ENCODE assay signal across 8 mouse cellular contexts in the genomic region with DNA sequence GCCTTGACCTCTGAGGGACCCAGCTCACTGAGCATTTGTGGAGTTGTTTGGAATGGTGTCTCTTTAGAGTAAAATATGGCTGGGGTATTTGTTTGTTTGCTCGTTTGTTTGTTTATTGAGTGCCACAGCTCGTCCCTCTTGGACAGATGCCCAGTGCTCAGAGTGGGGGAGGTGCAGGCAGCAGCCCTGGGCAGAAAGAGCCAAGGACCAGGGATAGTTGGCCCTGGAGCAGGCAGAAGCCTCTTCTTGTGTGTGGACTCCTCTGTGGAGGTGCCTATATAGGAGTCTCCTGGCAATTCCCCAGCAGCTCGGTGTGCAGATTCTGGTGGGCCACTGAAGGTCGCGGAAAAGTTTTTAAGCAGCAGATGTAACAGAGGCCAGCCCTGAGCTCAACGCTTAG.
DNase-seq lines count a peak whose midpoint lies in the region; ATAC-seq lines count a peak whose summit lies in the region.

No protein-coding gene starts in this region.

- H3K27me3 ChIP-seq in heart, embryonic 14.5 days (ENCODE audit: control insufficient read depth, insufficient read depth, low read length) = peaks cover 7% of the 10 kb centered on the region; the same call in 1 of the 2 replicates

- peak overlapping the region; percentile 99 for H3K4me2 ChIP-seq in heart, embryonic 14.5 days (ENCODE audit: low read length)

- H3K27ac ChIP-seq in heart, embryonic 14.5 days (replicated peaks in 1 of 2; ENCODE audit: control insufficient read depth in 1 of 2, insufficient read depth in 1 of 2, low read depth in 2 of 2, low read length in 2 of 2) = no peak overlapping the region

- H3K36me3 ChIP-seq in heart, embryonic 14.5 days (ENCODE audit: control insufficient read depth, insufficient read depth, low read length) = no peaks in the 10 kb centered on the region

- DNase-seq in layer of hippocampus, adult 11-12 months (ENCODE audit: low spot score) = peak; percentile 46
- no peak for DNase-seq in layer of hippocampus, adult 9-10 months (ENCODE audit: low spot score)
- peak; percentile 76 for DNase-seq in cerebellum, adult 9-10 months
- DNase-seq in kidney, postnatal 10 days = peak; percentile 76
- DNase-seq in lung, postnatal 14 days = peak; percentile 55
- peak; percentile 77 for DNase-seq in testis, postnatal 10 days (ENCODE audit: low spot score)
- no peak for DNase-seq in spleen, postnatal 4 days (ENCODE audit: low spot score in 2 of 2)

- H3K9me3 ChIP-seq in heart, embryonic 14.5 days (ENCODE audit: control insufficient read depth, low read length) = no peaks in the 10 kb centered on the region

- peak overlapping the region; percentile 73; the same call in 1 of the 2 replicates for H3K9ac ChIP-seq in heart, embryonic 14.5 days (ENCODE audit: low read length)

- H3K4me3 ChIP-seq in heart, embryonic 14.5 days (ENCODE audit: control insufficient read depth in 1 of 2, insufficient read depth in 1 of 2, low read depth in 1 of 2, low read length in 2 of 2) = peak overlapping the region in 1 of 2 experiments; percentile 70; a peak in 2 of 4 replicates

- ATAC-seq in heart, embryonic 14.5 days (ENCODE audit: insufficient number of reproducible peaks, insufficient read depth, low FRiP score, low read depth) = no peak

- 32% methylated on average over 6 of the region's 6 CpGs for WGBS in heart, embryonic 14.5 days

- peaks cover 4 to 10% of the 10 kb centered on the region in 2 experiments for H3K4me1 ChIP-seq in heart, embryonic 14.5 days (ENCODE audit: control insufficient read depth in 2 of 2, insufficient read depth in 2 of 2, low read length in 2 of 2)

Comparison
In these comparisons a context has a peak if more than half of its experiments do, and no peak if none do; other contexts are left out.
1. DNase-seq: peak in layer of hippocampus, adult 11-12 months (single experiment), cerebellum, adult 9-10 months (single experiment), kidney, postnatal 10 days (single experiment), lung, postnatal 14 days (single experiment) and testis, postnatal 10 days (single experiment); none in layer of hippocampus, adult 9-10 months (single experiment) and spleen, postnatal 4 days (0 of 2).